Mouse (Mus musculus) cerebellum, adult 2 months (tissue): ENCODE data around the gene Zmym2.

Experiments
- CTCF ChIP-seq: fragments of 200-500 bp; IDR thresholded peaks from 2 replicates; pipeline ENCODE4 v1.5.1; 2011; ENCODE audit warnings: low read depth, mild to moderate bottlenecking, control low read depth, low read length, moderate library complexity, borderline replicate concordance; ENCODE audit not compliant: insufficient read depth
- POLR2A ChIP-seq: fragments of 200-500 bp; IDR thresholded peaks from 2 replicates; pipeline ENCODE4 v1.6.1; 2011; ENCODE audit warnings: low read length, control low read depth, borderline replicate concordance; ENCODE audit not compliant: insufficient read depth

DNA sequence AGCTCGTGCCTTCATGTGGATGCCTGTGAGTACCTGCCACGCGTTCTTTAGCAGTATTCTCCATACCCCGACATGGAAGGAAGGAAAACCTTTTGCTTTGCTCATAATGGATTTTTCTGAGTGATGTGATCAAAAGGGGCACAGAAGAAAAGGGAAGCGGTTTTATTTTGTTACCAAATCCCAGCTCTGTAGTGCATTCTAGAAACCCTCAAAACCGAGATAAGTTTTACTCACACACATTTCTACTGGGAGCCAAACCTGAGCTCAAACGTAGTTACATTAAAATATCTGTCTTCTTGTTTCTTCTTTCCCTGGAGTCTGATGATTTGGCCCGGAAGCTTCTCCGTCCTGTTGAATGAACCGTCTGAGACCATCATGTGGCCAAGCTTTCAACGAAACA lies 83.7 kb downstream of the Zmym2 start:
- no peak for TF ChIP-seq CTCF
- TF ChIP-seq POLR2A = no peak
